8 mouse cellular contexts compared by ENCODE assay signal in genomic region chr17:53678716-53679115, GRCm38 (mm10). TPM values are rescaled to one million over a fixed set of nuclear protein-coding genes. Genes with fewer than 3 reads are reported as not detected.
DNase-seq lines count a peak whose midpoint lies in the region.
"Had no signal": no experiment of that assay in that cellular context is flagged by ENCODE, and none has a peak within 500 bp of the region (broad histone marks: within the 10 kb centered on the region; RNA-seq: fewer than 3 reads in every experiment).

No protein-coding gene starts in this region.

- peak; percentile 68 for DNase-seq in right cerebral cortex, adult 18-20 months
- DNase-seq in right cerebral cortex, postnatal 14 days, result no peak
- peak; percentile 74 to 82 for DNase-seq in cerebellum, postnatal 14 days
- DNase-seq in kidney, adult 8-10 months, result peak; percentile 27 to 28
- peak; percentile 10 to 36 for DNase-seq in left cerebral cortex, postnatal 36 days (ENCODE audit: low spot score in 2 of 2)
- DNase-seq in right cerebral cortex, adult 2 months (ENCODE audit: low spot score in 2 of 2), result peak; percentile 25 to 64
- no peak for DNase-seq in thymus, postnatal 36 days
- DNase-seq: liver, embryonic 13.5 days had no signal

- intact Hi-C loops in left cerebral cortex, postnatal 36 days (cut with DNase I), result loop anchor here (1.0 kb wide), 1 partner anchor 91 kb away; no protein-coding TSS in a partner anchor

RNA-seq across cellular contexts. Expression of gene Sgo1, which starts 10.4 kb away (rescaled TPM):
- total RNA-seq in left cerebral cortex, postnatal 36 days (2021), result under 1 TPM in 1 of 2 experiments, not detected in 1; 0.37 TPM

Comparison
In these comparisons a context has a peak if more than half of its experiments do, and no peak if none do; other contexts are left out.
1. DNase-seq: peak in right cerebral cortex, adult 18-20 months (single experiment), cerebellum, postnatal 14 days (2 of 2), kidney, adult 8-10 months (2 of 2), left cerebral cortex, postnatal 36 days (2 of 2) and right cerebral cortex, adult 2 months (2 of 2); none in right cerebral cortex, postnatal 14 days (single experiment) and thymus, postnatal 36 days (0 of 2).